ENCODE assay signal across 24 mouse cellular contexts in the genomic region with DNA sequence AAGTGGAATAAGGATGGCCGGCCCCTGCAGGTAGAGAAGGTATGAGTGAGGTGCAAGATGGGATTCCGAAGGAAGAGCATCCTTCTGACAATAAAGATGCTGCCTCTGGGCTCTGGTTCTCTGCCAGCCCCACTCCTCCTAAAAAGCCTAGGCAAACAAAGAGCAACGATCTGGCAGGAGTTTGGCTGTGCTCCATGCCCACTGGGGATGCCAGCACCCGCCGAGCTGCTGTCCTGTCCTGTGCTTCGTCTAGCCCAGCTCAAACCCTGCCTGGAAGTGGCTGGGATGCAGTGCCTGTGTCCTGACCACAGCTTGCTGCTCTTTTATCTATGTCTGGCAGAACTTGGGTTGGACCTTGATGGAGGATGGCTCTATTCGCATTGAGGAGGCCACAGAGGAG. TPM values are rescaled to one million over a fixed set of nuclear protein-coding genes. Genes with fewer than 3 reads are reported as not detected.
DNase-seq lines count a peak whose midpoint lies in the region; ATAC-seq lines count a peak whose summit lies in the region.
"Had no signal": no experiment of that assay in that cellular context is flagged by ENCODE, and none has a peak within 500 bp of the region (broad histone marks: within the 10 kb centered on the region; RNA-seq: fewer than 3 reads in every experiment).

No protein-coding gene starts in this region.

- DNase-seq in forebrain, embryonic 14.5 days (ENCODE audit: low spot score): peak; percentile 58
- DNase-seq in left cerebral cortex, postnatal 4 days: peak; percentile 79
- no peak for DNase-seq in left cerebral cortex, adult 11 months (ENCODE audit: low spot score)
- DNase-seq in brain, adult 2 months (ENCODE audit: low read depth, low spot score): peak; percentile 57
- peak; percentile 75 for DNase-seq in cerebellum, adult 9-10 months
- no peak for DNase-seq in thymus, postnatal 10 days (ENCODE audit: low spot score in 2 of 2)
- DNase-seq in kidney, postnatal 36 days: no peak
- DNase-seq: adrenal gland, postnatal 25 days; gastrocnemius, postnatal 25 days; heart, postnatal 4 days; lung, adult 2 months; retina, postnatal 1 day; right cerebral cortex, postnatal 4 days; thymus, postnatal 14 days had no signal

- no peaks in the 10 kb centered on the region for H3K9me3 ChIP-seq in forebrain, embryonic 14.5 days (replicated peaks; ENCODE audit: control insufficient read depth, low read length)
- H3K9me3 ChIP-seq in forebrain, embryonic 12.5 days: no peaks in the 10 kb centered on the region
- H3K9me3 ChIP-seq: embryonic facial prominence, embryonic 13.5 days; heart, embryonic 15.5 days; kidney, embryonic 15.5 days; limb, embryonic 12.5 days; liver, embryonic 12.5 days; megakaryocyte, embryonic 14.5 days had no signal

- intact Hi-C loops in left cerebral cortex, postnatal 4 days (cut with DNase I): loop anchor here (10.0 kb wide), 1 partner anchor 267 kb away; no protein-coding TSS in a partner anchor

- no peak overlapping the region for H3K4me2 ChIP-seq in forebrain, embryonic 14.5 days (ENCODE audit: low read length)
- no peak overlapping the region for H3K4me2 ChIP-seq in forebrain, embryonic 12.5 days
- H3K4me2 ChIP-seq: embryonic facial prominence, embryonic 13.5 days; heart, embryonic 15.5 days; kidney, embryonic 15.5 days; limb, embryonic 12.5 days; liver, embryonic 12.5 days had no signal

- peaks cover 56% of the 10 kb centered on the region for H3K36me3 ChIP-seq in forebrain, embryonic 14.5 days (ENCODE audit: control insufficient read depth, insufficient read depth, low read length)
- peaks cover 56% of the 10 kb centered on the region for H3K36me3 ChIP-seq in forebrain, embryonic 12.5 days (replicated peaks)
- H3K36me3 ChIP-seq: embryonic facial prominence, embryonic 13.5 days; G1E; heart, embryonic 15.5 days; kidney, embryonic 15.5 days; limb, embryonic 12.5 days; liver, embryonic 12.5 days had no signal

- H3K27me3 ChIP-seq in forebrain, embryonic 14.5 days (replicated peaks; ENCODE audit: control insufficient read depth, insufficient read depth, low read length): no peaks in the 10 kb centered on the region
- H3K27me3 ChIP-seq in forebrain, embryonic 12.5 days: no peaks in the 10 kb centered on the region
- H3K27me3 ChIP-seq: embryonic facial prominence, embryonic 13.5 days; heart, embryonic 15.5 days; kidney, embryonic 15.5 days; limb, embryonic 12.5 days; liver, embryonic 12.5 days had no signal

- H3K27ac ChIP-seq in forebrain, embryonic 14.5 days (ENCODE audit: low read depth, low read length): no peak overlapping the region
- no peak overlapping the region for H3K27ac ChIP-seq in forebrain, embryonic 12.5 days
- H3K27ac ChIP-seq: embryonic facial prominence, embryonic 13.5 days; heart, embryonic 15.5 days; kidney, embryonic 15.5 days; limb, embryonic 12.5 days; liver, embryonic 12.5 days; stomach, postnatal 0 days had no signal

- no peak overlapping the region for H3K9ac ChIP-seq in forebrain, embryonic 14.5 days (ENCODE audit: low read length)
- no peak overlapping the region for H3K9ac ChIP-seq in forebrain, embryonic 12.5 days
- H3K9ac ChIP-seq: embryonic facial prominence, embryonic 13.5 days; heart, embryonic 15.5 days; kidney, embryonic 15.5 days; limb, embryonic 12.5 days; liver, embryonic 12.5 days had no signal

- H3K4me1 ChIP-seq in forebrain, embryonic 14.5 days (ENCODE audit: control insufficient read depth, insufficient read depth, low read length): no peaks in the 10 kb centered on the region
- no peaks in the 10 kb centered on the region for H3K4me1 ChIP-seq in forebrain, embryonic 12.5 days
- H3K4me1 ChIP-seq: embryonic facial prominence, embryonic 13.5 days; heart, embryonic 15.5 days; kidney, embryonic 15.5 days; limb, embryonic 12.5 days; liver, embryonic 12.5 days; megakaryocyte, embryonic 14.5 days had no signal

- no peak overlapping the region for H3K4me3 ChIP-seq in forebrain, embryonic 14.5 days (ENCODE audit: low read depth, low read length)
- no peak overlapping the region for H3K4me3 ChIP-seq in forebrain, embryonic 12.5 days (replicated peaks)
- H3K4me3 ChIP-seq: embryonic facial prominence, embryonic 13.5 days; heart, embryonic 15.5 days; kidney, embryonic 15.5 days; limb, embryonic 12.5 days; liver, embryonic 12.5 days; megakaryocyte, embryonic 14.5 days had no signal

- 53% methylated on average over 7 of the region's 7 CpGs for WGBS in forebrain, embryonic 14.5 days
- WGBS in forebrain, embryonic 12.5 days: 85% methylated on average over 7 of the region's 7 CpGs

- peak; percentile 52; the same call in 1 of the 2 replicates for ATAC-seq in forebrain, embryonic 14.5 days
- ATAC-seq in forebrain, embryonic 12.5 days (ENCODE audit: low FRiP score): no peak
- ATAC-seq: intestine, embryonic 16.5 days; liver, embryonic 12.5 days had no signal

RNA-seq across cellular contexts. Expression of gene Igsf9b, which starts 23.3 kb away (rescaled TPM):
- 5.1 and 7.5 TPM in 2 replicates for polyA plus RNA-seq in forebrain, embryonic 14.5 days (2014; fragmentation: Nextera tagmentation; extraction: Ambion mirVana)
- polyA plus RNA-seq in forebrain, embryonic 12.5 days (2016; fragmentation: Nextera tagmentation; extraction: Ambion mirVana): 9.9 and 10.2 TPM in 2 replicates
- 10 to 100 TPM; 38.0 to 41.0 TPM for total RNA-seq in left cerebral cortex, postnatal 4 days (2021)
- polyA plus RNA-seq: G1E had no signal

Comparison
In these comparisons a context has a peak if more than half of its experiments do, and no peak if none do; other contexts are left out.
1. DNase-seq: peak in forebrain, embryonic 14.5 days (single experiment), left cerebral cortex, postnatal 4 days (single experiment), brain, adult 2 months (single experiment) and cerebellum, adult 9-10 months (single experiment); none in left cerebral cortex, adult 11 months (single experiment), thymus, postnatal 10 days (0 of 2) and kidney, postnatal 36 days (0 of 2).